Mouse (Mus musculus) adrenal gland, adult 8-10 months (tissue): ENCODE data around the gene Elavl3. TPM values are rescaled to one million over a fixed set of nuclear protein-coding genes. Genes with fewer than 3 reads are reported as not detected.
"Not testable (repeated sequence)": the region's sequence is repeated elsewhere in the genome, so short reads cannot be mapped to it uniquely, and the experiment has no call there.

Experiments used
- DNase-seq: peaks from one replicate; pipeline ENCODE4 v3.0.0; 2022
- total RNA-seq, 4 experiments: library from RNA; stranded (reverse); gene quantifications; 2 replicates each; pipeline ENCODE4 v1.2.4; 2022

Gene Elavl3
- 1 to 10 TPM; 1.8 to 4.6 (median 2.9) TPM for total RNA-seq

- DNase-seq, result no peak
Observed at GRCm38 (mm10) chr9:22051958-22052254, at the start of gene Elavl3. Elavl3 (minus strand) TSS chr9:22052023.

- DNase-seq, result no peak
Observed at GRCm38 (mm10) chr9:22099922-22100321, 48.1 kb upstream of the Elavl3 start.

- no peak for DNase-seq
Observed at GRCm38 (mm10) chr9:22098993-22099696, 47.3 kb upstream of the Elavl3 start, which contains the start of gene Cnn1. Cnn1 (plus strand) TSS chr9:22099216.

GRCm38 (mm10) chr9:22095854-22096307, 44.1 kb upstream of the Elavl3 start:
- peak; percentile 78 for DNase-seq

DNA sequence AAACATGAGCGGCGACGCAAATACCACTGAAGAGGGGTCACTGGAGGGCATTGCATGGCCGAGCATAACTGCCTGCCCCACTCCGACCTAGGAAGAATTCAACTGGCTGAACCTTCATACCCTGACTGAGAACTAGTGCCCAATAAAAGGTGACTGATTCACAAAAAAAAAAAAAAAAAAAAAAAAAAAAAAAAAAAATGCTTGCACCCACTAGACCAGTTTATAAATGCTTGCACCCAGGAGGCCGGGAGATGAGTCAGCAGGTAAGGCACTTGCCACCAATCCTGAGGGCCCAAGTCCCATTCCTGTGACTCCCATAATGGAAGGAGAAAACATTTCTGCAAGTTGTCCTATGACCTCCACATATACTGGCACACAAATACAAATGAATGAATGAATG, 40.9 kb upstream of the Elavl3 start:
- no peak for DNase-seq

- DNase-seq, result peak; percentile 34
Observed at GRCm38 (mm10) chr9:22089986-22090385, 38.2 kb upstream of the Elavl3 start.

- DNase-seq, result no peak
Observed at GRCm38 (mm10) chr9:22089281-22089680, 37.5 kb upstream of the Elavl3 start.

GRCm38 (mm10) chr9:22087034-22087618, 35.3 kb upstream of the Elavl3 start:
- DNase-seq, result no peak

GRCm38 (mm10) chr9:22086012-22086411, 34.2 kb upstream of the Elavl3 start:
- no peak for DNase-seq

- DNase-seq, result peak; percentile 94
Observed at GRCm38 (mm10) chr9:22085022-22085834, 33.4 kb upstream of the Elavl3 start, which contains the start of gene Ecsit. Ecsit (minus strand) TSS chr9:22085438.

DNA sequence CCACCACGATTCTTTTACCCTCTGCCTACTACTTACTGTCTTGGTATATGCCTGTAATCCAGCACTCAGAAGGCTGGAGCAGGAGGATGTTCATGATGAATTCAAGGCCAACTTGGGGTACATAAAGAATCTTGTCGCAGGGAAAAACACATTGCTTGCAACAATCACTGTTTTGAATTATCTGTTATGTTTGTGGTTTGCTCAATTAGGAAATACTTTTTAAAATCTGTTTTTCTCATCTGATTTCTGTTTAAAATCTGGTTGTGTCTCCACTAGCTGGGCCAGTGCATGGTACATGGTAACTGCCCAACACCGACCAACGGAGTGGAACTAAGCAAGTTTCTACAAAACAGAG, 32.8 kb upstream of the Elavl3 start:
- no peak for DNase-seq

- DNase-seq, result no peak
Observed at GRCm38 (mm10) chr9:22076223-22076622, 24.4 kb upstream of the Elavl3 start.

- not testable (repeated sequence) for DNase-seq
Observed at GRCm38 (mm10) chr9:22075778-22076177, 24.0 kb upstream of the Elavl3 start.

- DNase-seq, result no peak
Observed at GRCm38 (mm10) chr9:22072276-22072675, 20.5 kb upstream of the Elavl3 start.

- peak; percentile 95 for DNase-seq
Observed at GRCm38 (mm10) chr9:22070791-22071573, 19.2 kb upstream of the Elavl3 start, which contains the start of the genes Gm49318 and Zfp653. Gm49318 (minus strand) TSS chr9:22071259. Zfp653 (minus strand) TSS chr9:22071376.

- no peak for DNase-seq
Observed at GRCm38 (mm10) chr9:22069881-22070553, 18.2 kb upstream of the Elavl3 start.

DNA sequence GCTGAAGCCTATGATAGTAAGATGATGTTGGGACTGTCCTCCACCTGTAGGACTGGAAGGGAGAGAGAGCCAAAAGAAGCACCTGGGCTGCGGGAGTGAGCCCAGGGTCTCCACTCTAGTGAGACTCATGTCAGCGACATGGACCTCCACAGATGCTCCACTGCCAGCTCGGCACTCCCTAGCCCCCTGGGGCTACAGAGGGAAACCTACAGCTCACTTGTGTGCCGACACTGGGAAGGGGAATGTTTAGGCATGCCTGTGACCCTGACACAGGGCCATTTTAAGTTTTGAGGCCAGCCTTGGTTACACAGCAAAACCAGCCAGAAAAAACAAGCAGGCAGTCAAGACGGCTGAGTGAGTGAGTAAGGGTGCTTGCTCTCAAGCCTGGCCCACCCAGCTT, 15.4 kb upstream of the Elavl3 start:
- no peak for DNase-seq

DNA sequence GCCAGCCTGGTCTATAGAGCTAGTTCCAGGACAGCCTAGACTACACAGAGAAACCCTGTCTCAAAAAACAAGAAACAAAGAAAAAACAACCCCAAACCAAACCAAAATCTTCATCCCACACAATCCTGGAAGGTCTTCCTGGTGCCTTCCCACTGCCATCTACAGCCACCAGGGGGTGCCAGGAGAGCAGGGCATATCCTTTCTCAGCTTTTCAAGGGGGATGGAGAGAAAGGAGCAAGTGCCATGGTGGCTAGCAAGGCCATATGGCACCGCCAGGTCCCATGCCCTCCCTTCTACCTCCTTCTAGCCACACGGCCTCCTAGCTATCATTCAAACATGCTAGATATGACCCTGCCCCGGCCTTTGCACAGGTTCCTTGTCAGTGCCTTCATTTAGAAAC, 14.6 kb upstream of the Elavl3 start:
- DNase-seq, result no peak

GRCm38 (mm10) chr9:22065642-22066041, 13.8 kb upstream of the Elavl3 start:
- no peak for DNase-seq

GRCm38 (mm10) chr9:22064341-22064740, 12.5 kb upstream of the Elavl3 start:
- DNase-seq, result no peak

DNA sequence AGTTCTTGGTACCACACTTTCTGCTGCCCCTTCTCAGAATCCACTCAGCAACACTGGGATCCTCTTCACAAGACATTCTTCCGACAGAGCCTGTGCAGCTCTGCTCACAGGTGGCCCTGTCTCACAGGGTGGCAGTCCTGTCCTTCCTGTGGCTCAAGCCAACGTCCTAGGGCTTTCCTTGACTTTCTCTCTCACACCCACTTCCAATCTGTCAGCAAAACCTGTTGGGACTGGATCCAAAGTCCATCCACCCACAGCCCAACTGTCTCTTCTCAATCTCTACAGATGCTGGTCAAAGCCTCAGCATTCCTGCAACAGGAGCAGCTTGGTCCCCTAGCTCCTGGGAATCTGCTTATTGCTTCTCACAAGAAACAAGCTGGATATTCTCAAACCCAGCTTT, 9.5 kb upstream of the Elavl3 start:
- DNase-seq, result no peak

DNA sequence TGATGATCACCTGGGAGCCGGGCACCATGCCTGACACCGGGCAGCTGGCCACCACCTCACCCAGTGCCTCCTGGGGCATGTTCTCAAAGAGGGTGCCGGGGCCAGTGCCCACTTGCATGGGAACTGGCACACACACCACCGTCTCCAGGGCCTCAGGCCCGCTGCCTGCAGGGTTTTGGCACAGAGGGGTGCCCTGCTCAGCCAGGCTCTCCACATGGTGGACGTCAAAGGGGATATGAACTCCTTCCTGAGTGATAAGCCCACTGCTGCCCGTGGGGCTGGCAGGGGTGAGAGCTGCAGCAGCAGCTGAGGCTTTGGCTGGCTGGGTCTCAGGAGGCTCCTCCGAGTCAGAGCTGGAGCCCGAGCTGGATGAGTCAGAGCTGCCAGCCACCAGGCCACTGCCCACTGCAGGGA, 6.2 kb upstream of the Elavl3 start:
- no peak for DNase-seq
